Mouse (Mus musculus): ENCODE measurements around the gene Zfp62. TPM values are rescaled to one million over a fixed set of nuclear protein-coding genes. Genes with fewer than 3 reads are reported as not detected.
A peak's percentile ranks its signal among the peaks of the same experiment; 100 is the strongest.

Gene Zfp62
- total RNA-seq, 1 experiment from 2014 or later: 149 TPM

DNA sequence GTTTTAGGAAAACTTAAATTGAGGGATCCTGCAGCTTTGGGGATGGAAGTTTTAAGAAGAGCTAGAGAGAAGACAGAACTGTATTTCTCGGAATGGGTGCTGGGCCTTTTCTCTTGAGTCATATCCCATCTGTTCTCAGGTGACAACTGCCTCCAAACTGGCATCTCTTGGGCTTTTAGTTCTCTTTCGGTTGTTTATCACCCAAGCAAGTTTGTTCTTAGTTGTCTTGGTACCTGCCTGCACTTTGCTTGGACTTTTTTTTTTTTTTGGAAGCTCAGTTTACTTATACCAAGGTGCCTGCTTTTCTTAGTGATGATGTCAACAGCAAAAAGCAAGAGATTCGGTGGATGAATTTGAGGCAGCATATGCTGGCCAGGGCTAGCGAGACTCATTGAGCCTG, 43.4 kb downstream of the Zfp62 start:
- ATAC-seq (replicated peaks; ENCODE audit: low read depth, poor library complexity, severe bottlenecking): no peak

DNA sequence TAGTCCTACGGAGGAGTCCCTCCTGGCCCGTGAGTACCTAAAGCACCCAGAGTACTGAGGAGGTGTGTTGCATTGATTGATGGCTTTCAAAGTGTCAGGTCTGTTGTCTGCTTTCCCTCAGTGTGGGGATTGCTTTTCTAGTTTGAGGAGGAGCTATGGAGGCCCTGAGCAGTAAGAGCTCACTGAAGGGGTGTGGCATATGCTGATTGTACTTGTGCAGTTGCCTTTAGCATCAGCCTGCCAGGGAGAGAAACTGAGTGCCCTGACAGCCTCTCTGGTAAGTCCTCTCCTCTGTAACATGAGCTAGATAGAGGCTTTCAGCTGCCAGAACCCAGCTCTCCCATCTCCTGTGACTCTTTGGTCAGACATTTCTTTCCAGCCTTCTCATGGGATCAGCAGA, 44.2 kb downstream of the Zfp62 start:
- ATAC-seq (replicated peaks; ENCODE audit: low read depth, poor library complexity, severe bottlenecking): no peak

- ATAC-seq (replicated peaks; ENCODE audit: low read depth, poor library complexity, severe bottlenecking): no peak
Measured at GRCm38 (mm10) chr11:49248226-49248973, 45.3 kb downstream of the Zfp62 start.

DNA sequence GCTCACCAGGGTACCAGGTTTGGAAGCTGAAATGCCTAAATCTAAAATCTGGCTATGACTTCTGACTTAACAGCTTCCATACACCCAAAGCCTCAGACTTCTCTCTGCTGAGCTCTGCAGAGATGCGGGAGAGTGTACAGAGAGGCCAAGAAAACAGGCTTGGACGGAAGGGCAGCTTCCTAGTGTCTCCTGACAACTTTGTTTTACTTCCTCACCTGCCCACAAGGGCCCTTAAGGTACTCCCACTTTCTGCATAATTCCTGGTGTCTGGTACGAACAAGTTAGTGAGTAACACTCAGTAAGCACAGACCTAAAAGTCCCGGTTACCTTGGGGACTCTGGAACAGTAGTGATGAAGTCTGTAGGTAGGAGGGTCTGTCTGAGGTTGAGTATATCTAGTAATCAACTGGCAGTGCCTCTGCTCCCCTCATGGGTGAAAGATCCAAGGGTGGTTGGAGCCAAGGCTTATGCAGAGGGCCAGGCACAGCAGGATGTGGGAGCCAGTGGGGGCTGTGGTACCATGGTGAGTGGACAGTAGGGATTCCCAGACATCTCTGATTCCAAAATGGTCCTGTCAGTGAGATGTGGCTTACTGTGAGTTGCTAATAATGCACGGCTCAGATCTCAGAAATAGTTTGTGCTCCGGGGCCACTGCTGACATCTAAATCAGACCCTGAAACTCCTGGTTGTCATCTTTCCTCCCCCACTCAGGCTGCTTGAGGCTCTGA, 46.0 kb downstream of the Zfp62 start:
- ATAC-seq (replicated peaks; ENCODE audit: low read depth, poor library complexity, severe bottlenecking): no peak

GRCm38 (mm10) chr11:49249811-49250421, 46.8 kb downstream of the Zfp62 start:
- peak; percentile 55 for ATAC-seq (replicated peaks; ENCODE audit: low read depth, poor library complexity, severe bottlenecking)

DNA sequence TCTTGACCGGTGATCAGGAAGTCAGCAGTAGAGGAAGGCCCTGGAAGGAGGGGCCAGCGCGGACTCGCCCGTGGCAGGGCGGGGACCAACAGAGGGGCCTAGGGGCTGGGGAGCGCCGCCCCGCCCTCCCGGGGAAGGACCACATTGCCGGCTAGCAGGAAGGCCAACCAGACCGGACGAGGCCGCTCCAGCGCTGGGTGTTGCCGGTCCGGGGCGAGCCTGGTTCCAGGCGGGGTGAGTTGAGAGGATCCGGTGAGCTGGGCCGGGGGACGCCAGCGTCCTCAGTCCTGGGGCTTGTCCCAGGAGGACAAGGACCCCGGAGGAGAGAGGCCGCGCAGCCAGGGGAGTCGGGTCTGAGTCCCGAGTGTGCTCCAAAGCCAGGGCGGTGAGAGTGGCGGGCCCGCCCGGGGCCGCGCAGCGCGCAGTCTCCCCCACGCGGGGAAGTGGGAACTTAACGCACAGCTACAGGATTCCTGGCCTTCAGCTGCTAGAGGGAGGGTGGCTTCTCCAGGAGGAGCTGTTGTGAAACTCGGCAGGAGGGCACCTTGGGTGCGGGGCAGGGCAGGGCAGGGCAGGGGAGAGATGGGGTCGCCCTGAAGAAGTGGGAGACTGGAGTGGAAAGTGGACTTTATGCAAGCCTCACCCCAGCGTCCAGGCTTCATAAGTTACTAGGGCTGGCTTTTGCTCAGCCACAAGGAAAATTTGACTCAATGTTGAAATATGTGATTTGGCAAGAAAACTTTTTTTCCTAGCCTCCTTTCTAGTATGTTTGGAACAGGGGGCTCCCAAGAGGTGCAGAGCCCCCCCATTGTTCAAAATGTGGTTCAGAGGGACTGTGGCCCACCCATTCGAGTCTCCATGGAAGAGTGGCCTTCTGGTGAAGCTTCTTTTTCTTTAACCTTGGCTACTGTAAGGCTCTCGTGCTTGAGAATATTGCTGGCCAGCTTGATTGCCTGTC, 47.6 kb downstream of the Zfp62 start:
- peak; percentile 63 for ATAC-seq (replicated peaks; ENCODE audit: low read depth, poor library complexity, severe bottlenecking)

GRCm38 (mm10) chr11:49251380-49251761, 48.3 kb downstream of the Zfp62 start:
- ATAC-seq (replicated peaks; ENCODE audit: low read depth, poor library complexity, severe bottlenecking): no peak

GRCm38 (mm10) chr11:49252048-49252447, 49.0 kb downstream of the Zfp62 start:
- no peak for ATAC-seq (replicated peaks; ENCODE audit: low read depth, poor library complexity, severe bottlenecking)

- no peak for ATAC-seq (replicated peaks; ENCODE audit: low read depth, poor library complexity, severe bottlenecking)
Measured at GRCm38 (mm10) chr11:49253035-49253434, 49.9 kb downstream of the Zfp62 start.

- no peak for ATAC-seq (replicated peaks; ENCODE audit: low read depth, poor library complexity, severe bottlenecking)
Measured at GRCm38 (mm10) chr11:49259296-49259695, 56.2 kb downstream of the Zfp62 start.

GRCm38 (mm10) chr11:49259829-49260228, 56.7 kb downstream of the Zfp62 start:
- no peak for ATAC-seq (replicated peaks; ENCODE audit: low read depth, poor library complexity, severe bottlenecking)

GRCm38 (mm10) chr11:49260598-49261312, 57.7 kb downstream of the Zfp62 start:
- no peak for ATAC-seq (replicated peaks; ENCODE audit: low read depth, poor library complexity, severe bottlenecking)

DNA sequence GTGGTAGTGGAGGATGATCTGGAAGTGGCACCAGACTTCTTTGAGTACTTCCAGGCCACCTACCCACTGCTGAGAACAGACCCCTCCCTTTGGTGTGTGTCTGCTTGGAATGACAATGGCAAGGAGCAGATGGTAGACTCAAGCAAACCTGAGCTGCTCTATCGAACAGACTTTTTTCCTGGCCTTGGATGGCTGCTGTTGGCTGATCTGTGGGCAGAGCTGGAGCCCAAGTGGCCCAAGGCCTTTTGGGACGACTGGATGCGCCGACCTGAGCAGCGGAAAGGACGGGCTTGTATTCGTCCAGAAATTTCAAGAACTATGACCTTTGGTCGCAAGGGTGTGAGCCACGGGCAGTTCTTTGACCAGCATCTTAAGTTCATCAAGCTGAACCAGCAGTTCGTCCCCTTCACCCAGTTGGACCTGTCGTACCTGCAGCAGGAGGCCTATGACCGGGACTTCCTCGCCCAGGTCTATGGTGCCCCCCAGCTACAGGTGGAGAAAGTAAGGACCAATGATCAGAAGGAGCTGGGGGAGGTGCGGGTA, 58.3 kb downstream of the Zfp62 start:
- ATAC-seq (replicated peaks; ENCODE audit: low read depth, poor library complexity, severe bottlenecking): no peak

DNA sequence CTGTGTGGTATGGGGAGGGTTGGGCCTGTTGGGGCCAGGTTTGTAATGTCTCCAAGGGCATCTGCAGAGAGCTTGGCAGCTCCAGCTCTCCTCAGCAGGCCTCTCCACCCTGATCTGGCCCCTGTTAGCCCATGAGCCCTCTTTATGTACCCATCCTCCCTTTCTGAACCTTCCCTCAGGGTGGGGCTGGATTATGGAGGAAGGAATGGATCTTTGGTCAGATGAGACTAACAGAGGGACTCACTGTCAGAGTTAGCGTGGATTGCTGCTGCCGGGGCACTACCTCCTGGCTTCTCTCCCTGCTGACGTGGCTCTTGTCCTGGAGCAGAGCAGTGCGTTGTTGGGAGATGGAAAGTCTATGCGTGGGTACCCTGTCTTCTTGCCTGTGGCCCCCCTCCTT, 59.2 kb downstream of the Zfp62 start:
- no peak for ATAC-seq (replicated peaks; ENCODE audit: low read depth, poor library complexity, severe bottlenecking)

DNA sequence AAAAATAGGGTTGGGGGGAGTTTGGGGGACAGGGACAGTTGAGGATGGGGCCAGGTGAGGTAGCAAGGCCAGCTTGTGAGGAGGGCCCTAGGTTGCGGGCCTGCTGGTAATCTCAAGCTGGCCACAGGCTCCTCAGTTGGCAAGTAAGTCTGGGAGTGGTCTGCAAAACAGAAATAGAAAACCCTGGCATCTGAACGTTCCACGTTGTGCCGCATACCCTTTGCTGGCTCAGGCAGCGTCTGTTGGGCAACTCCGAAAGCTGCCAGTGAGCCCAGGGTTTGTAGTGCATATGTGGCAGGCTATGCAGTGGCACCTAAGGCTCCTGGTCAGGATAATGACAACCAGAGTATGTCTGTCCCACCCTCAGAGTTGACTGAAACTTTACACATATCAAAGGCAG, 60.1 kb downstream of the Zfp62 start:
- no peak for ATAC-seq (replicated peaks; ENCODE audit: low read depth, poor library complexity, severe bottlenecking)

DNA sequence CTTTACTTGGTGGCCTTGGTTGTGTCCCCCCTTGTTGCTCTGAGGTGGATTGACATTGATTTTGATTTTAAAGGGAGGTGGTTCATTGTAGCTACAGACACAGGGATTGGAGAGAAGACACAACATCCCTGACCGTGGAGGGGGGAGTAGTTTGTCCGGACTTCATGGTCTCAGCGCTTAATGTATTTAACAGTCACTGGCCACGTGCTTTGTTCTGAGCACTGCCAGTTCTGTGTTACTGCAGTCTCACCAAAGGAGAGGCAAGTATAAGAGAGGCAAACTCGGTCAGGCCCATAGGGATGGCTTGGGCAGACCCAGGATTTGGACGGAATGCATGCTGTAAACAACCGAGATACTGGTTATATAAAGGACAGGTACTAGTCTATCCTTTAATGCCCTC, 61.0 kb downstream of the Zfp62 start:
- ATAC-seq (replicated peaks; ENCODE audit: low read depth, poor library complexity, severe bottlenecking): no peak

GRCm38 (mm10) chr11:49264622-49265021, 61.5 kb downstream of the Zfp62 start:
- ATAC-seq (replicated peaks; ENCODE audit: low read depth, poor library complexity, severe bottlenecking): no peak

- no peak for ATAC-seq (replicated peaks; ENCODE audit: low read depth, poor library complexity, severe bottlenecking)
Measured at GRCm38 (mm10) chr11:49265101-49265500, 62.0 kb downstream of the Zfp62 start.

DNA sequence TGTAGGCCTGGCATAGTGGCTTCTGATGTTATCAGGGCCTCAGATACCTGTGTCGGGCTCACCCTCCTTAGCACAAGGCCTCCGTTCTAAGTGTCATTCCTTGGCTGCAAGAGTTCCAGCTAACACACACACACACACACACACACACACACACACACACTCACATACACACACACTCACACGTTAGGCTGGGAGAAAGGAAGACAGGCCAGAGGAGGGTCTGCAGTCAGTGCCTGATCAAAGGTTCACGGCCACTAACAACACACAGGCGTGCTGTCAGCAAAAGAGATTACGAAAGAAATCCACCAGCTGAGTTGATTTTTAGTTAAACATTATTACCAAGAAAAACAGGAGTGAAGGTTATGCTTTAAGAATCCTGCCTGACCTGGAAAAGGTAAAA, 63.6 kb downstream of the Zfp62 start:
- no peak for ATAC-seq (replicated peaks; ENCODE audit: low read depth, poor library complexity, severe bottlenecking)

Measured in common myeloid progenitor, adult 5-6 weeks (primary cell).